Mouse (Mus musculus): Measurements from ENCODE around the gene Pcp4l1. TPM values are rescaled to one million over a fixed set of nuclear protein-coding genes. Genes with fewer than 3 reads are reported as not detected.
"Not testable (repeated sequence)": the region's sequence is repeated elsewhere in the genome, so short reads cannot be mapped to it uniquely, and the experiment has no call there.

Gene Pcp4l1
- polyA plus RNA-seq (2012; rRNA removed), result 10.9 and 13.9 TPM in 2 replicates

- H3K4me1 ChIP-seq (ENCODE audit: control insufficient read depth, insufficient read depth, insufficient read length, low read length), result peaks cover 16% of the 10 kb centered on the region
- 1% methylated on average over 33 of the region's 33 CpGs for WGBS
- peaks cover 25% of the 10 kb centered on the region for H3K27me3 ChIP-seq (ENCODE audit: control insufficient read depth, insufficient read depth, low read length)
- H3K27ac ChIP-seq (ENCODE audit: insufficient read depth, low read depth, low read length), result no peak within 1 kb of the TSS
- peak within 1 kb of the TSS; percentile 60 for H3K4me3 ChIP-seq (ENCODE audit: low read depth, low read length)
- TF ChIP-seq CTCF (IDR thresholded peaks at IDR 0.05; ENCODE audit: extremely low read depth, insufficient read length, insufficient replicate concordance, low read depth, low read length), result no peak
- TF ChIP-seq POLR2A (IDR thresholded peaks at IDR 0.05; ENCODE audit: low read depth, low read length), result peak; percentile 52
- no peaks in the 10 kb centered on the region for H3K36me3 ChIP-seq (ENCODE audit: control insufficient read depth, insufficient read depth, low read length)
These were observed at the start of gene Pcp4l1 for GRCm38 (mm10) chr1:171195887-171196397. TSS of gene Pcp4l1 (minus strand) at chr1:171196268.

GRCm38 (mm10) chr1:171245353-171245752, 49.3 kb upstream of the Pcp4l1 start:
- H3K4me3 ChIP-seq (ENCODE audit: low read depth, low read length), result no peak overlapping the region
- 86% methylated on average over 8 of the region's 8 CpGs for WGBS
- no peak overlapping the region for H3K27ac ChIP-seq (ENCODE audit: insufficient read depth, low read depth, low read length)
- H3K4me1 ChIP-seq (ENCODE audit: control insufficient read depth, insufficient read depth, insufficient read length, low read length), result peaks cover 17% of the 10 kb centered on the region
- no peak for TF ChIP-seq POLR2A (IDR thresholded peaks at IDR 0.05; ENCODE audit: low read depth, low read length)
- TF ChIP-seq CTCF (IDR thresholded peaks at IDR 0.05; ENCODE audit: extremely low read depth, insufficient read length, insufficient replicate concordance, low read depth, low read length), result no peak
- H3K36me3 ChIP-seq (ENCODE audit: control insufficient read depth, insufficient read depth, low read length), result peaks cover 31% of the 10 kb centered on the region
- H3K27me3 ChIP-seq (ENCODE audit: control insufficient read depth, insufficient read depth, low read length), result no peaks in the 10 kb centered on the region

DNA sequence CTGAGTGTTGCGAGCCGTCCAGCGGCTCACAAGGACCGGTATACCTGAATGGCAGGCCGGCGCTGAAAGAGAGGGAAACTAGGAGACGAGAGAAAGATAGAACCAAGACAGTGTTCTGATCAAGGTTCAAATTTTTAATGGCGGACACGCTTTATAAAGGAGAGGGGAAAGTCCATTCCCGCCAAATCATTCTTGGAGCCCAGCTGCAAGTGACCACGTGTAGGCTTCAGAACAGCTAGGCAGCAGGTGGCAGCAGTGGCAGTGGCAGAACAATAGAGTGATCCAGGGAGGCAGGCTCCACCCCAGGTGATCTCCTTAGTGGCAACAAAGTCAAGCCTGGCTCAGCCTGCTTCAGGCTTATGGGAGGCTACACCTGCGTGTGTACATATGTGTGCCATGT, 45.9 kb upstream of the Pcp4l1 start:
- 21% methylated on average over 12 of the region's 12 CpGs for WGBS
- Histone ChIP-seq H3K36me3 (ENCODE audit: control insufficient read depth, insufficient read depth, low read length) (peaks cover 61% of the 10 kb centered on the region), H3K27ac (ENCODE audit: insufficient read depth, low read depth, low read length) (peak overlapping the region; percentile 7; the same call in 1 of the 2 replicates)
- H3K4me1 ChIP-seq (ENCODE audit: control insufficient read depth, insufficient read depth, insufficient read length, low read length); H3K4me3 ChIP-seq (ENCODE audit: low read depth, low read length); H3K27me3 ChIP-seq (ENCODE audit: control insufficient read depth, insufficient read depth, low read length): not testable (repeated sequence)

GRCm38 (mm10) chr1:171240911-171241310, 44.8 kb upstream of the Pcp4l1 start:
- H3K27ac ChIP-seq (ENCODE audit: insufficient read depth, low read depth, low read length), result peak overlapping the region; percentile 35; the same call in 1 of the 2 replicates
- peaks cover under 1% of the 10 kb centered on the region; the same call in 1 of the 2 replicates for H3K4me1 ChIP-seq (ENCODE audit: control insufficient read depth, insufficient read depth, insufficient read length, low read length)
- TF ChIP-seq POLR2A (IDR thresholded peaks at IDR 0.05; ENCODE audit: low read depth, low read length) (no peak), CTCF (IDR thresholded peaks at IDR 0.05; ENCODE audit: extremely low read depth, insufficient read length, insufficient replicate concordance, low read depth, low read length) (no peak)
- H3K27me3 ChIP-seq (ENCODE audit: control insufficient read depth, insufficient read depth, low read length), result no peaks in the 10 kb centered on the region
- H3K4me3 ChIP-seq (ENCODE audit: low read depth, low read length), result no peak overlapping the region
- WGBS, result 94% methylated on average over 10 of the region's 10 CpGs
- H3K36me3 ChIP-seq (ENCODE audit: control insufficient read depth, insufficient read depth, low read length), result peaks cover 69% of the 10 kb centered on the region

GRCm38 (mm10) chr1:171239992-171240744, 44.1 kb upstream of the Pcp4l1 start:
- Histone ChIP-seq H3K27me3 (ENCODE audit: control insufficient read depth, insufficient read depth, low read length) (no peaks in the 10 kb centered on the region), H3K4me1 (ENCODE audit: control insufficient read depth, insufficient read depth, insufficient read length, low read length) (no peaks in the 10 kb centered on the region; the same call in 1 of the 2 replicates), H3K4me3 (ENCODE audit: low read depth, low read length) (no peak overlapping the region), H3K27ac (ENCODE audit: insufficient read depth, low read depth, low read length) (peak overlapping the region; percentile 35; the same call in 1 of the 2 replicates), H3K36me3 (ENCODE audit: control insufficient read depth, insufficient read depth, low read length) (peaks cover 75% of the 10 kb centered on the region)
- 75% methylated on average over 15 of the region's 15 CpGs for WGBS
- TF ChIP-seq POLR2A (IDR thresholded peaks at IDR 0.05; ENCODE audit: low read depth, low read length) (no peak), CTCF (IDR thresholded peaks at IDR 0.05; ENCODE audit: extremely low read depth, insufficient read length, insufficient replicate concordance, low read depth, low read length) (no peak)

GRCm38 (mm10) chr1:171238463-171238862, 42.4 kb upstream of the Pcp4l1 start:
- no peaks in the 10 kb centered on the region for H3K27me3 ChIP-seq (ENCODE audit: control insufficient read depth, insufficient read depth, low read length)
- TF ChIP-seq CTCF (IDR thresholded peaks at IDR 0.05; ENCODE audit: extremely low read depth, insufficient read length, insufficient replicate concordance, low read depth, low read length) (peak; percentile 86), POLR2A (IDR thresholded peaks at IDR 0.05; ENCODE audit: low read depth, low read length) (no peak)
- 64% methylated on average over 14 of the region's 14 CpGs for WGBS
- H3K36me3 ChIP-seq (ENCODE audit: control insufficient read depth, insufficient read depth, low read length), result peaks cover 80% of the 10 kb centered on the region
- H3K4me3 ChIP-seq (ENCODE audit: low read depth, low read length), result no peak overlapping the region
- H3K4me1 ChIP-seq (ENCODE audit: control insufficient read depth, insufficient read depth, insufficient read length, low read length), result no peaks in the 10 kb centered on the region; the same call in 1 of the 2 replicates
- H3K27ac ChIP-seq (ENCODE audit: insufficient read depth, low read depth, low read length), result no peak overlapping the region

DNA sequence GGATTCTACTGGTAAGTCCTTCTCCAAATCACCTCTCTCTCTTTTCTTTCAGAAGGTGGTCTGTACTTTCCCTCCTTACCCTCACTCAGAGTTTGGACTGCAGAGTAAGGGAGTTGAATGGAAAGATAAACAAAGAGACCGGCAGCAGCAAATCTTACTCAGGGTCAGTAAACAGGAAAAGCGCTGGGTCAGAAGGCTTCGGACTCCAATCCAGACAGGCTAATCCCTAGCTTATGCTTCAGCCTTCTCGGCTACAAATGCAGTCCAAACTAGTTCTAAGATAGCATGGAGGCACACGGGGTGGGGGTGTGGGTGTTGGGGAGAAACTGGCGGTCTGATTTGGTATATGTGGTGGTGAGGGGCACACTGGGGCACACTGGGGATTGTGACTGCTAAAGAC, 41.4 kb upstream of the Pcp4l1 start:
- H3K4me3 ChIP-seq (ENCODE audit: low read depth, low read length), result no peak overlapping the region
- H3K4me1 ChIP-seq (ENCODE audit: control insufficient read depth, insufficient read depth, insufficient read length, low read length), result no peaks in the 10 kb centered on the region; the same call in 1 of the 2 replicates
- no peaks in the 10 kb centered on the region for H3K27me3 ChIP-seq (ENCODE audit: control insufficient read depth, insufficient read depth, low read length)
- no peak for TF ChIP-seq CTCF (IDR thresholded peaks at IDR 0.05; ENCODE audit: extremely low read depth, insufficient read length, insufficient replicate concordance, low read depth, low read length)
- TF ChIP-seq POLR2A (IDR thresholded peaks at IDR 0.05; ENCODE audit: low read depth, low read length), result no peak
- peaks cover 79% of the 10 kb centered on the region for H3K36me3 ChIP-seq (ENCODE audit: control insufficient read depth, insufficient read depth, low read length)
- WGBS, result 71% methylated on average over 6 of the region's 6 CpGs
- H3K27ac ChIP-seq (ENCODE audit: insufficient read depth, low read depth, low read length), result no peak overlapping the region

Data from small intestine, adult 2 months (tissue).